Mouse (Mus musculus) ovary, postnatal 36 days (tissue): ENCODE results near the gene Sf3a1.
"Not testable (repeated sequence)": the region's sequence is repeated elsewhere in the genome, so short reads cannot be mapped to it uniquely, and the experiment has no call there.

Experiments
- DNase-seq: peaks from one replicate; pipeline ENCODE4 v3.0.0; 2022; ENCODE audit warnings: low spot score, mixed read lengths

Gene Sf3a1

GRCm38 (mm10) chr11:4159808-4160708, at the start of gene Sf3a1, which contains the start of gene Ccdc157:
TSS of gene Sf3a1 (plus strand) at chr11:4160350.
TSS of gene Ccdc157 (minus strand) at chr11:4160293.
- peak; percentile 93 for DNase-seq

GRCm38 (mm10) chr11:4112033-4112432, 48.1 kb upstream of the Sf3a1 start:
- no peak for DNase-seq

GRCm38 (mm10) chr11:4112861-4113260, 47.3 kb upstream of the Sf3a1 start:
- no peak for DNase-seq

GRCm38 (mm10) chr11:4113496-4113895, 46.7 kb upstream of the Sf3a1 start:
- DNase-seq = no peak

GRCm38 (mm10) chr11:4113970-4114369, 46.2 kb upstream of the Sf3a1 start:
- no peak for DNase-seq

- not testable (repeated sequence) for DNase-seq
Observed at GRCm38 (mm10) chr11:4114541-4114940, 45.6 kb upstream of the Sf3a1 start.

GRCm38 (mm10) chr11:4115407-4115806, 44.7 kb upstream of the Sf3a1 start:
- DNase-seq = no peak

GRCm38 (mm10) chr11:4116458-4117141, 43.5 kb upstream of the Sf3a1 start:
- no peak for DNase-seq

- DNase-seq = no peak
Observed at GRCm38 (mm10) chr11:4117372-4118071, 42.6 kb upstream of the Sf3a1 start.

- peak; percentile 69 for DNase-seq
Observed at GRCm38 (mm10) chr11:4118081-4118921, 41.8 kb upstream of the Sf3a1 start.

- DNase-seq = no peak
Observed at GRCm38 (mm10) chr11:4119635-4120034, 40.5 kb upstream of the Sf3a1 start.

- DNase-seq = no peak
Observed at GRCm38 (mm10) chr11:4121691-4122090, 38.5 kb upstream of the Sf3a1 start.

GRCm38 (mm10) chr11:4122226-4122625, 37.9 kb upstream of the Sf3a1 start:
- DNase-seq = no peak

GRCm38 (mm10) chr11:4122742-4123579, 37.2 kb upstream of the Sf3a1 start, which contains the start of gene Sec14l2:
TSS of gene Sec14l2 (minus strand) at chr11:4123415.
- no peak for DNase-seq

GRCm38 (mm10) chr11:4123922-4124321, 36.2 kb upstream of the Sf3a1 start:
- DNase-seq = no peak

- no peak for DNase-seq
Observed at GRCm38 (mm10) chr11:4127059-4127458, 33.1 kb upstream of the Sf3a1 start.

GRCm38 (mm10) chr11:4128461-4128860, 31.7 kb upstream of the Sf3a1 start:
- not testable (repeated sequence) for DNase-seq

- no peak for DNase-seq
Observed at GRCm38 (mm10) chr11:4133450-4133849, 26.7 kb upstream of the Sf3a1 start.

- DNase-seq = no peak
Observed at GRCm38 (mm10) chr11:4134400-4134799, 25.8 kb upstream of the Sf3a1 start.
